Mouse (Mus musculus) midbrain, embryonic 10.5 days (tissue): ENCODE measurements around the gene Efhd1. TPM values are rescaled to one million over a fixed set of nuclear protein-coding genes. Genes with fewer than 3 reads are reported as not detected.

Experiments used
- DNase-seq: peaks from one replicate; pipeline ENCODE4 v3.0.0-alpha.2; 2017; ENCODE audit warnings: low spot score
- H3K27ac ChIP-seq: fragments of 300-500 bp; sonication (generic); replicated peaks from 2 replicates; pipeline ENCODE4 v1.5.1; 2016; ENCODE audit warnings: mild to moderate bottlenecking
- H3K27me3 ChIP-seq: fragments of 300-500 bp; sonication (generic); 2 replicates; pipeline ENCODE4 v1.6.1; 2016; ENCODE audit warnings: low read depth, mild to moderate bottlenecking; ENCODE audit not compliant: poor library complexity, severe bottlenecking
- H3K36me3 ChIP-seq: fragments of 300-500 bp; sonication (generic); 2 replicates; pipeline ENCODE4 v1.6.1; 2016; ENCODE audit warnings: mild to moderate bottlenecking, moderate library complexity
- H3K4me1 ChIP-seq: fragments of 300-500 bp; sonication (generic); 2 replicates; pipeline ENCODE4 v1.6.1; 2016
- H3K4me3 ChIP-seq: fragments of 300-500 bp; sonication (generic); 2 replicates; pipeline ENCODE4 v1.5.1; 2016; ENCODE audit warnings: mild to moderate bottlenecking, moderate library complexity
- H3K9me3 ChIP-seq: fragments of 300-500 bp; sonication (generic); replicated peaks from 2 replicates; pipeline ENCODE4 v1.6.1; 2016; ENCODE audit warnings: mild to moderate bottlenecking
- WGBS: fragments of 180-500 bp; shearing (Covaris S2); methylation state at CpG from one replicate; pipeline ENCODE4 v1.1.7; 2016; 5-methylcytosine and 5-hydroxymethylcytosine counted together
- polyA plus RNA-seq: library from polyadenylated mRNA; unstranded; fragments of >200 nt; fragmentation: Nextera tagmentation; extraction: Ambion mirVana; gene quantifications from 2 replicates; pipeline ENCODE4 v1.2.1, GENCODE M21; 2016

The Efhd1 gene
- polyA plus RNA-seq, result 0.64 and 0.71 TPM in 2 replicates

DNA sequence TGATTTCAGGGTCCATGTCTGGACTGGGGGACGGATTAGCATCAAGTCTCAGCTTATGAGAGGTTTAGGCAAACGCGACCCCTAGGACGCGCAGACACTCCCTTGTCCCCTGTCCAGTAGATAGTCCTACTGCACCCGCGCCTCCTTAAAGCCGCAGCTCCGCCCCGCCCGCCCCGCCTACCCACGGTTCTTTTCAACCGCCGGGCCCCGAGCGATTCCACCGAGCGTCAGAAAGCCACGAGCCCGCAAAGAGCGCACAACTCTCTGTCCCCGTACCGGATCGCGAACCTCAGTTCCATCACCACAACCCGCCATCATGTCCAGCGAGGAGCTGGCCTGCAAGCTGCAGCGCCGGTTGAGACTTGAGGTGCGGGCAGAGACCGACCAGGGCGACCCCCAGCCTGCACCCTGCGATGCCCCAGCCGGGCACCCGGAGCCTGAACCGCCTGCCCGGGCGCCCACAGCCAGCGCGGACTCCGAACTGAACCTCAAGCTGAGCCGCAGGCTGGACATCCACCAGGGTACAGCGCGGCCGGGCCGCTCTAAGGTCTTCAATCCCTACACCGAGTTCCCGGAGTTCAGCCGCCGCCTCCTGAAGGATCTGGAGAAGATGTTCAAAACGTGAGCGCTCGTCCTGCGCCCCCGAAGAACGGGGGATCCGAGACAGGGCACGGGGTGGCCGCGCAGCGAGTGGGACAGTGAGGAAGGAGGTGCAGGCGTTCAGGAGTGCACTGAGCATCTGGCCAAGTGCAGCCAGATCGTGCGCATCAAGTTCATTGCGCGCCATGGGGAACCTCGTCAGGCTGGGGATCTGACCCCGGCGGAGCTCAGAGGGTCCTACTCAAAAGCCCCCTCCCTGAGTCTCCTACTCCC is at the start of gene Efhd1:
TSS of gene Efhd1 (plus strand) at position 230 of the 873 bp plus-strand sequence.
- H3K27ac ChIP-seq, result no peak within 1 kb of the TSS; the same call in 1 of the 2 replicates
- peak; percentile 74 for DNase-seq
- H3K9me3 ChIP-seq, result no peaks in the 10 kb centered on the region

DNA sequence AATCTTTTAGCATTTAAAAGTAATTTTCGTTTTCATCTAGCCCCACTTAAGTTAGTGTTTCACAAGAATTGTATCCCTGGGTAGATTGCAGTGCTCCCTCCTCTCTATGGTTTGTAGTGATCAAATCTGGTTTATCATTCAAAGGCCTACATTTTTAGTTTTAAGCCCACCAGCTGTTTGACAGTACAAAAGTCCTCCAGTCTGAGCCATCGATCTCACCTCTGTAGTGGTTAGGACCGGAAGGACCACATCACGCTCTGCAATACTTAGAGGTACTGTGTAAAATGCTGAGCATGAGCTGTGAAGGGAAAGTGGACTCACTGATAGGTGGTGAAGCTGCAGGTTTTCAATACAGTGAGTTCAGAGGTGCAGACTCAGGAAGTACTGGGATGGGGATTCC is 49.4 kb upstream of the Efhd1 start:
- WGBS, result 39% methylated on average over 4 of the region's 4 CpGs
- Histone ChIP-seq H3K27me3 (no peaks in the 10 kb centered on the region), H3K9me3 (no peaks in the 10 kb centered on the region), H3K4me1 (peaks cover 33% of the 10 kb centered on the region), H3K36me3 (peaks cover 27% of the 10 kb centered on the region), H3K4me3 (peak overlapping the region; percentile 84), H3K27ac (peak overlapping the region; percentile 99)
- DNase-seq, result no peak

More for the DNA sequence above, at the start of gene Efhd1:
- H3K36me3 ChIP-seq, result no peaks in the 10 kb centered on the region
- H3K27me3 ChIP-seq, result peaks cover 91% of the 10 kb centered on the region
- H3K4me3 ChIP-seq, result peak within 1 kb of the TSS; percentile 72
- peaks cover 37% of the 10 kb centered on the region for H3K4me1 ChIP-seq
- WGBS, result under 1% methylated on average over 70 of the region's 70 CpGs

DNA sequence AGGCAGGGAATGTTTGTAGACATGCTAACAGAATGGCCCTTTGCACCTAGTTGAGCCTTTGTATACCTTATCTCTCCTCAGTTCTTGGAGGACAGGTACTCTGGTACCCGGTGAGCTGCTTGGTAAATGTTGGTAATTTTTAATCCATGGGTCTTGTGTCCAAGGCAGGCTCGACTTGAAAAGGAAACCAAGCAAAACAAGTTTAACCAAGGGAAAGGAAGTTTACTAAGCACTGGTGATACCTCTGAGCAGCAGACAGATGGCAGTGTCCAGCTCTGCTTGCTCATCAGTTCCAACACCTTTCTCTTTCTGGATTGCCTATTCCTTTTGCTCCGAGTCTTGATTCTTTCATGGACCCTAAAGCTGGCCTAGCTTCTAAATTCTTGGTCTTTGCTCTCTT is 46.2 kb upstream of the Efhd1 start:
- H3K27ac ChIP-seq, result no peak overlapping the region
- peaks cover 30% of the 10 kb centered on the region for H3K4me1 ChIP-seq
- no peaks in the 10 kb centered on the region for H3K27me3 ChIP-seq
- 66% methylated on average over 3 of the region's 3 CpGs for WGBS
- no peaks in the 10 kb centered on the region for H3K9me3 ChIP-seq
- no peak for DNase-seq
- H3K4me3 ChIP-seq, result no peak overlapping the region
- H3K36me3 ChIP-seq, result peaks cover 59% of the 10 kb centered on the region

DNA sequence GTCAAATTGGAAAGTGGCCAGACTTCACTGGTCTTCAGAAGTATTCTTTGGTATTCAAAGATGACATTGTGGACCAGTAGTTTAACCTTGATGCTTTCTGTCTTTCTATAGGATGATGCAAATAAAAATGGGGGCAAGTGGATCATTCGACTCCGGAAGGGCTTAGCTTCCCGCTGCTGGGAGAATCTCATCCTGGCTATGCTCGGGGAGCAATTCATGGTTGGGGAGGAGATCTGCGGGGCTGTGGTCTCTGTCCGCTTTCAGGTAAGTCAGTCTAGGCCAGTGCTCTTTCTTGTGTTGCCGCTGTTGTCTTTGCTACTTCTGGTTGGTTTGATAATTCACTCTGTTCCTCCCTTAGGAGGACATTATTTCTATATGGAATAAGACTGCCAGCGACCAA is 38.4 kb upstream of the Efhd1 start:
- no peak overlapping the region for H3K27ac ChIP-seq
- no peaks in the 10 kb centered on the region for H3K27me3 ChIP-seq
- no peaks in the 10 kb centered on the region for H3K4me1 ChIP-seq
- peaks cover 100% of the 10 kb centered on the region for H3K36me3 ChIP-seq
- DNase-seq, result no peak
- 98% methylated on average over 8 of the region's 8 CpGs for WGBS
- H3K9me3 ChIP-seq, result no peaks in the 10 kb centered on the region
- H3K4me3 ChIP-seq, result no peak overlapping the region

DNA sequence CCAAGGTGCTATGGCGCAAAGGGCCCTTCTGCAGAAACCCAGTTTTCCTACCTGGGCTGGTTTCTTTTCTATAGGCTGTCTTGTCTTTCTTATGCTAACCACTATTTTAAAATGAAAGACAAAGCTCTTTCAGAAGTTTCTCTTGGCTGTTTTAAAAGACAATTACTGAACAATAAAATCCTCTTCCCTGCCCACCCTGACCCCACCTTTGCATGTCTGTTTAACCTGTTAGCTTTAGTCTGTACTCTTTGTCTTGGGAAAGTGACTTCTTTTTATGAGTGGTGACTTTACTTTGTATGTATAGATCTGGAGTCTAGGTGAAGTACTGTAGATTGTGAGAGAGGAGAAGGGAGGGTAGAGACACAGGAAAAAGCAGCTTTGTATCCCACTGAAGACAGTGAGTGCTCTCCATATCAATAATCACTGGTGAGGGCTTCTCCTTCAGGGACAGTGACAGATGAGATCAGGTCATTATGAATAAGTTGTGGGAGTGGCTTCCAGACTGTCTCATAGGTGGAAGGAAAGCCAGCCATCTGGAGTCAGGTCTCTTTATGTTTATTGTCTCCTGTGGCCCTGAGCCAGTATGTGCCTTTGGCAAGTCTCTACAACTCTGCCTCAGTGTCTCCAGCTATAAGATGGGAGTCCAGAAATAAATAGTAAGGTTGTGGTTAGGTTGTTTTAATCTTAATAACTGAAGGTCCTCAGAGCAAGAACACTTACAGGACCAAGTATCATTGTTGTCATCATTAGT is 37.6 kb upstream of the Efhd1 start:
- H3K36me3 ChIP-seq, result peaks cover 100% of the 10 kb centered on the region
- no peak overlapping the region for H3K27ac ChIP-seq
- no peaks in the 10 kb centered on the region for H3K9me3 ChIP-seq
- H3K4me1 ChIP-seq, result no peaks in the 10 kb centered on the region
- WGBS, result 97% methylated on average over 1 of the region's 1 CpGs
- no peak for DNase-seq
- no peaks in the 10 kb centered on the region for H3K27me3 ChIP-seq
- no peak overlapping the region for H3K4me3 ChIP-seq

DNA sequence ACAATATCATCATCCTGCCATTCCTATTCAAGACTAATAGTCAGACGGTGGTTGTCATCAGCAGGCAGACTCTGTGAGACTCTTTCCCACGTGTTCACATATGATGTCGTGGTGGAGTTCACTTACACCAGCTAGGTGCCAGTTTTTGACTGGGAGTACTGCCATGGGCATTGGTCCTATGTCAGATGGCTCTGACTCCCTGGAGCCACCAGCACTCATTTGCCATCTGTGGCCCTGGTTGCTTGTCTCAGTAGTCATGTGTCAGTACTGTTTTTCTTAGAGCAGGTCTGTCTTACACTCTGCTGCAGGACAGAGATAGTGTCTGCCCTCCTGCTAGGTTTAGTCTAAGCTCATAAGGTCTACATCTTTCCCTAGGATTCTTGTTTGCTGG is 37.0 kb upstream of the Efhd1 start:
- H3K27me3 ChIP-seq, result no peaks in the 10 kb centered on the region
- peaks cover 100% of the 10 kb centered on the region for H3K36me3 ChIP-seq
- 97% methylated on average over 3 of the region's 3 CpGs for WGBS
- no peak for DNase-seq
- H3K4me3 ChIP-seq, result no peak overlapping the region
- H3K9me3 ChIP-seq, result no peaks in the 10 kb centered on the region
- H3K27ac ChIP-seq, result no peak overlapping the region
- no peaks in the 10 kb centered on the region for H3K4me1 ChIP-seq

DNA sequence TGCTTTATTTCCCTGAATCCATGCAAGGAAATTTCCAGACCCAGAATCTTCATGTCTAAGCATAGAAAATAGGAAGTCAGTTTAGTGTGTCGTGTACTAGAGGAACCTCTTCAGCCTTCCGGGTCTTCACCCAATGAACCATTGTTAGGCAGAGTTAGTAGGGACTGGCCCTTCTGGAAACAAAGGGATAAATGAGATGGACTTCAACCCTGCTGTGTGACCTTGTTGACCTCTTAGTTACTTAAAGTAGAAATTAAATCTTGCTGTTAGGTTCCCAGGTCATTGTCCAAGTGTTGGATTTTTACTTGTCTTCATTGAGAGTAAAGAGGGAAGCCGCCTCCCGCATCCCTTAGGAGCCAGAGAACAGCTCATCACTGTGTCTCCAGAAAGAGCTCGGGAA is 33.6 kb upstream of the Efhd1 start:
- Histone ChIP-seq H3K36me3 (peaks cover 99% of the 10 kb centered on the region), H3K4me1 (no peaks in the 10 kb centered on the region)
- WGBS, result 73% methylated on average over 5 of the region's 5 CpGs

DNA sequence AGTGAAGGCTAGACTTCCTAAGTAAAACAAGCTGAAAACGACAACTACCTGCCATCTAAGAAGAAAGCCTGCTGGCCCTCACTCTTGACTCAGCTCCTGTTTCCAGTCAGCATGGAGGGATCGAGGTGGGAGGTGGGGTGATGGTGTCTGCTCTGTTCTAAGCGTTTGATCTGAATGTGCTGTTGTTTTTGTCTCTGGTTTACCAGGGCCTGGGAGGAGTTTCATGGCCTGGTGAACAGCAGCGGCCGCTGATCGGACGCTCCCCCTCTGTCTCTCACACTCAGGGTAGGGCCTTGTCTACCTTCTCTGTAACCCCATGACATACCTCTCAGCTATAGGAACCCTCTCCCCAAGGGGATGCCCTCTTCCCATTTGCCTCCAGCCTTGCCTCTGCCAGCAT is 32.0 kb upstream of the Efhd1 start:
- H3K9me3 ChIP-seq, result no peaks in the 10 kb centered on the region
- peaks cover 99% of the 10 kb centered on the region for H3K36me3 ChIP-seq
- no peak overlapping the region for H3K4me3 ChIP-seq
- no peaks in the 10 kb centered on the region for H3K27me3 ChIP-seq
- H3K4me1 ChIP-seq, result no peaks in the 10 kb centered on the region
- no peak for DNase-seq
- H3K27ac ChIP-seq, result no peak overlapping the region
- WGBS, result 71% methylated on average over 7 of the region's 7 CpGs

More for the DNA sequence above, 33.6 kb upstream of the Efhd1 start:
- Histone ChIP-seq H3K27ac (no peak overlapping the region), H3K4me3 (no peak overlapping the region), H3K9me3 (no peaks in the 10 kb centered on the region), H3K27me3 (no peaks in the 10 kb centered on the region)
- DNase-seq, result no peak

DNA sequence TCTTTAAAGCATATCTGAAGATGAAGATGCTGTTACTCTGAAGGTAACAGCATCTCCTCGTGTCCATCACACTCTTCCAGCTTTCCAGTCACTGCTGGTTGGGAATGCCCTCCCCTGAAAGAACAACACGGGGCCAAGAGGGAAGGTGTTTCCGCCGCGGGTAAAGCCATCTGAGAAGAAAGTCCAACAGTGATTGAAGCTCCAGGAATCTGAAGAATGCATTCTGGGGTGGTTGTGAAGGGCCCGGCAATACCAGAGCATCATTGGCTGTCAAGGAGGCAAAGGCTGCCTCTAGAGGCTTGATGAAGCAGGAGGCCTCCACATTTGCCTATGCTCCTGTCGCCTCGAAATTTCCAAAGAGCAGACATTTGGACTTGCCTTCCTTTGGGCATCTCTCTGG is 25.1 kb upstream of the Efhd1 start:
- DNase-seq, result no peak
- Histone ChIP-seq H3K27ac (no peak overlapping the region), H3K36me3 (peaks cover 63% of the 10 kb centered on the region), H3K4me1 (no peaks in the 10 kb centered on the region), H3K9me3 (no peaks in the 10 kb centered on the region), H3K27me3 (no peaks in the 10 kb centered on the region), H3K4me3 (no peak overlapping the region)
- 82% methylated on average over 8 of the region's 8 CpGs for WGBS

DNA sequence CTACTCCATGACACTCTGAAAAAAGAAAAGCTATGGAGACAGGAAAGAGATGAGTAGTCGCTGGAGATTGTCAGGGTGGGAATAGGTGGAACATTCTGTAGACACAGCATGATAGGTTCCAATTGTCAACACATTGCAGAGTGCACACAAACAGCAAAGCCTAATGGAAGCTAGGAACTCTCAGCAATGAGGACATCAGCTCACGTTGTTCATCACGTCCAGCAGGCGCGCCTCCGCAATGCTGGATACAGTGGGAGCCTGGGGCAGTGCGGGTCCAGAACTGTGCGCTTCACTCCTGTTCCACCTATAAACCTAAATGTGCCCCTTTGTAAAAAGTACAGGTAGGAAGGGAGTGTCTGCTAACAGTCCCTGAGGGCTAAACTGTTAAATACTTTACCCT is 21.1 kb upstream of the Efhd1 start:
- Histone ChIP-seq H3K27me3 (no peaks in the 10 kb centered on the region), H3K36me3 (peaks cover 25% of the 10 kb centered on the region), H3K4me3 (no peak overlapping the region), H3K27ac (no peak overlapping the region), H3K4me1 (0 out of 2 replicates have a peak, but pooled peaks cover 6% of the 10 kb centered on the region), H3K9me3 (no peaks in the 10 kb centered on the region)
- no peak for DNase-seq
- WGBS, result 91% methylated on average over 8 of the region's 8 CpGs

DNA sequence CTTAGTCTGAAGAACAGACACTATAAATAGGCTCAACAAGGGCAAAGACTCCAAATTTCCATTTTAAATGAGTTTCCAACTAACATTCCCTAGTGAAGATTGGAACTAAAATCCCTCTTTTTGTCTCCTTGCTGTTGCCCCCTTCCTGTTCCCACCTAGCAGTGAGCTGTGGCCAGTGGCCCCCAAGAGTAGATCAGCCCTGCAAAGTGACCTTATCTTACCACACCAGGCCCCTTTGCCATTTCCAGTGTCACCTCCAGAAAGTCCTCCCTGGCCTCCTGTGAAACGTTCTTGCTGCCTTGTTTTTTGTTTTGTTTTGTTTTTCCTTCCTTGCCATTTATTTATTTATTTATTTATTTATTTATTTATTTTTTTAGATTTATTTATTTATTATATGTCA is 18.7 kb upstream of the Efhd1 start:
- WGBS, result 45% methylated on average over 1 of the region's 1 CpGs
- H3K4me1 ChIP-seq, result 0 out of 2 replicates have a peak, but pooled peaks cover 6% of the 10 kb centered on the region
- DNase-seq, result no peak
- H3K27me3 ChIP-seq, result no peaks in the 10 kb centered on the region
- no peak overlapping the region for H3K4me3 ChIP-seq
- peaks cover under 1% of the 10 kb centered on the region; the same call in 1 of the 2 replicates for H3K36me3 ChIP-seq
- no peak overlapping the region for H3K27ac ChIP-seq
- no peaks in the 10 kb centered on the region for H3K9me3 ChIP-seq

DNA sequence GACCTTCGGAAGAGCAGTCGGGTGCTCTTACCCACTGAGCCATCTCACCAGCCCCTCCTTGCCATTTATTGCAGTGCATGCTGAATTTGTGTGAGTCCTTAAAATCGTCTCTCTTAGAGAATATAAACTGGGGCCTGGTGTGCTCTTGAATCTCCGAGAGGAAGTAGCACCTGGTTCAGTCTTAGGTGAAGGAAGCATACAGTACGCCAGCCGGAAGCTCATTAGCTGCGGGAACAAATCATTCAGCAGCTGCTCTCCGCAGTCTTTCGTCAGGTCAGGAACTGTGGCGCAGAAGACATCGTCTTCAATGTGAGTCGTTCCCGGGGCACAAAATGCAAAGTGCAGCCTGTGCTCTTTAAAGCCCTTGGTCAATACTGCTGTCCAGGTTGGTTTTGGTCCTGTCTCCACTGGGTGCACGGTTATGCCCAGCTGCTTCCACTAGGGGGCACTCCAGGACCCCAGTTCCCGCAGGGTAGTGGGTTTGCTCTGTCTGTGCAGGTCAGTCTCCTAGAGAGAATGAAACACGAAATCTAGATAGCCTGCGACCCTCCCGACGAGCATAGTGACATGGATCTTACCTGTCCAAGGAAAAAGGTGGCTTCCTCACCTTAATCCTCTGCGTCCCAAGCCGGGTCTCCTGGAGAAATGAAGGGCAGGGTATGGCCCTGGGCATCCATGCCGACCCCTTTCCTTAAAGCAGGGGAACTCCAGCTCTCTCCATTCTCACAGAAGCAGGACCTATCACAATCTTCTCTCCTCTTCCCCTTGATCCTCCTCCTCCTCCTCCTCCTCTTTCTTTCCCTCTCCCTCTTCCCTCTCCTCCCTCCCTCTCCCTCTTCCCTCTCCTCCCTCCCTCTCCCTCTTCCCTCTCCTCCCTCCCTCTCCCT is 18.0 kb upstream of the Efhd1 start:
- DNase-seq, result peak; percentile 85
- H3K4me1 ChIP-seq, result 0 out of 2 replicates have a peak, but pooled peaks cover 6% of the 10 kb centered on the region
- no peaks in the 10 kb centered on the region for H3K27me3 ChIP-seq
- WGBS, result 30% methylated on average over 22 of the region's 22 CpGs
- no peak overlapping the region; the same call in 1 of the 2 replicates for H3K27ac ChIP-seq
- H3K36me3 ChIP-seq, result no peaks in the 10 kb centered on the region
- no peaks in the 10 kb centered on the region for H3K9me3 ChIP-seq
- H3K4me3 ChIP-seq, result peak overlapping the region; percentile 27; the same call in 1 of the 2 replicates
